Comparison of ENCODE assay signal across 11 mouse cellular contexts in the genomic region with DNA sequence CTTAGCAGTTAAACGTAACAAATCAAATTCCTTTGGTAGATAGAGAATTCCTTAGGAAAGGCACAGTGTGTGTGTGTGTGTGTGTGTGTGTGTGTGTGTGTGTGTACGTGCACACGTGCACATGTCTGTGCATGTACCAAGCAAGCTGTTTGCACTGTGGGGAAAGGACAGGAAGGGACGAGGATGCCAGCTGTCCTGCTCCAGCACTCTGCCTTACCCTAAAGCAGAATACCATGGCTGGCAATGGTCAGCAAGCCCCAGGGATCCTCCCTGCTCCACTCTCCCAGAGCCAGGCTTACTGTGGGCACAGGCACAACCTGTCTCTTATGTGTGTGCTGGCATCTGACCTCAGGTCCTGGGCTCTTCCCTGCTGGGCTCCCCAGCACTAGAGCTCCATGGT.
A peak's percentile ranks its signal among the peaks of the same experiment; 100 is the strongest.
DNase-seq lines count a peak whose midpoint lies in the region; TF ChIP-seq lines count a peak whose summit lies in the region.
"Had no signal": no experiment of that assay in that cellular context is flagged by ENCODE, and none has a peak within 500 bp of the region (broad histone marks: within the 10 kb centered on the region; RNA-seq: fewer than 3 reads in every experiment).

No protein-coding gene starts in this region.

- no peak for DNase-seq in heart, adult 2 months
- no peak for DNase-seq in heart, adult 11 months
- DNase-seq in kidney, adult 2 months: no peak
- DNase-seq in kidney, adult 11 months: no peak
- peak; percentile 64 to 76 for DNase-seq in cerebellum, adult 2 months
- peak; percentile 59 to 64 for DNase-seq in cerebellum, postnatal 14 days
- DNase-seq in adrenal gland, postnatal 10 days: no peak
- DNase-seq in thymus, postnatal 36 days: no peak
- DNase-seq: layer of hippocampus, postnatal 36 days; lung, adult 18-20 months had no signal

- TF ChIP-seq POLR2A in heart, adult 2 months (IDR thresholded peaks at IDR 0.05; ENCODE audit: insufficient read depth, low read depth, low read length): no peak
- TF ChIP-seq POLR2A in kidney, adult 2 months (IDR thresholded peaks at IDR 0.05; ENCODE audit: low read depth, low read length): no peak
- no peak for TF ChIP-seq POLR2A in cerebellum, adult 2 months (IDR thresholded peaks at IDR 0.05; ENCODE audit: borderline replicate concordance, insufficient read depth, low read length)

- no peak for TF ChIP-seq EP300 in heart, adult 2 months (IDR thresholded peaks at IDR 0.05; ENCODE audit: insufficient read depth, low read depth, low read length)

- H3K27ac ChIP-seq in heart, adult 2 months: peak overlapping the region; percentile 61
- H3K27ac ChIP-seq in kidney, adult 2 months (ENCODE audit: insufficient read depth, low read depth, low read length): 0 out of 2 replicates have a peak overlapping the region, but pooled peaks have one; percentile 12
- peak overlapping the region; percentile 36 for H3K27ac ChIP-seq in cerebellum, adult 2 months (ENCODE audit: insufficient read depth, low read length)
- H3K27ac ChIP-seq: kidney, postnatal 0 days had no signal

- H3K79me2 ChIP-seq in heart, adult 2 months (replicated peaks; ENCODE audit: control insufficient read depth, insufficient read depth, low read length): no peaks in the 10 kb centered on the region

- no peak overlapping the region for H3K9ac ChIP-seq in heart, adult 2 months (ENCODE audit: low read depth, low read length)

- intact Hi-C loops in heart, adult 2 months (cut with DNase I): no loop called here

- TF ChIP-seq CTCF in heart, adult 2 months (IDR thresholded peaks at IDR 0.05): no peak
- TF ChIP-seq CTCF in kidney, adult 2 months (conservative IDR thresholded peaks at IDR 0.05; ENCODE audit: insufficient read depth, insufficient read length, low read depth, low read length): no peak
- no peak for TF ChIP-seq CTCF in cerebellum, adult 2 months (IDR thresholded peaks at IDR 0.05; ENCODE audit: borderline replicate concordance, insufficient read depth, low read depth, low read length)

- peaks cover 23% of the 10 kb centered on the region for H3K36me3 ChIP-seq in heart, adult 2 months (ENCODE audit: control insufficient read depth, insufficient read depth, low read length)
- H3K36me3 ChIP-seq in kidney, adult 2 months (ENCODE audit: control insufficient read depth, insufficient read depth, low read length): no peaks in the 10 kb centered on the region

- H3K4me3 ChIP-seq in heart, adult 2 months: no peak overlapping the region
- H3K4me3 ChIP-seq in kidney, adult 2 months (ENCODE audit: insufficient read depth, low read depth, low read length): no peak overlapping the region
- no peak overlapping the region for H3K4me3 ChIP-seq in cerebellum, adult 2 months (replicated peaks; ENCODE audit: insufficient read depth, low read depth, low read length)

- WGBS in heart, adult 2 months: 79% methylated on average over 4 of the region's 4 CpGs
- 77% methylated on average over 4 of the region's 4 CpGs for WGBS in kidney, adult 2 months
- 19% methylated on average over 4 of the region's 4 CpGs for WGBS in cerebellum, adult 2 months

- no peaks in the 10 kb centered on the region for H3K27me3 ChIP-seq in heart, adult 2 months (ENCODE audit: control insufficient read depth, insufficient read depth, low read length)
- no peaks in the 10 kb centered on the region for H3K27me3 ChIP-seq in kidney, adult 2 months (replicated peaks; ENCODE audit: control insufficient read depth, insufficient read depth, low read length)
- no peaks in the 10 kb centered on the region for H3K27me3 ChIP-seq in cerebellum, adult 2 months (ENCODE audit: control insufficient read depth, insufficient read depth, low read length)

- peaks cover 44% of the 10 kb centered on the region for H3K4me1 ChIP-seq in heart, adult 2 months (ENCODE audit: control insufficient read depth, insufficient read depth, low read length)
- H3K4me1 ChIP-seq in kidney, adult 2 months (ENCODE audit: control insufficient read depth, insufficient read depth, low read length): peaks cover 23% of the 10 kb centered on the region
- peaks cover 42% of the 10 kb centered on the region for H3K4me1 ChIP-seq in cerebellum, adult 2 months (ENCODE audit: control insufficient read depth, insufficient read depth, low read length)

Comparison
In these comparisons a context has a peak if more than half of its experiments do, and no peak if none do; other contexts are left out.
1. DNase-seq: peak in cerebellum, adult 2 months (2 of 2) and cerebellum, postnatal 14 days (2 of 2); none in heart, adult 2 months (0 of 2), heart, adult 11 months (single experiment), kidney, adult 2 months (single experiment), kidney, adult 11 months (single experiment), adrenal gland, postnatal 10 days (single experiment) and thymus, postnatal 36 days (0 of 2).
2. Peak in every context shown above with its lines, with median percentiles within 50 percentile points of each other: H3K27ac ChIP-seq.